Mouse (Mus musculus) forebrain, embryonic 13.5 days (tissue): ENCODE results near the gene Tec. TPM values are rescaled to one million over a fixed set of nuclear protein-coding genes. Genes with fewer than 3 reads are reported as not detected.

Source experiments
- ATAC-seq: fragments of 200-750 bp; cut with Nextera tagmentation; 2 replicates; pipeline ENCODE4 v1.8.0; 2017
- H3K27ac ChIP-seq: fragments of 300-500 bp; sonication (generic); 2 replicates; pipeline ENCODE4 v1.5.1; 2015; ENCODE audit warnings: inconsistent platforms, mild to moderate bottlenecking, moderate library complexity
- H3K27me3 ChIP-seq: fragments of 300-500 bp; sonication (generic); 2 replicates; pipeline ENCODE4 v1.6.1; 2015; ENCODE audit warnings: mild to moderate bottlenecking, inconsistent platforms
- H3K36me3 ChIP-seq: fragments of 300-500 bp; sonication (generic); 2 replicates; pipeline ENCODE4 v1.6.1; 2015; ENCODE audit warnings: mild to moderate bottlenecking, inconsistent platforms; ENCODE audit not compliant: poor library complexity, severe bottlenecking
- H3K4me1 ChIP-seq: fragments of 300-500 bp; sonication (generic); 2 replicates; pipeline ENCODE4 v1.6.1; 2015; ENCODE audit warnings: inconsistent platforms
- H3K4me2 ChIP-seq: fragments of 300-500 bp; sonication (generic); 2 replicates; pipeline ENCODE4 v1.6.1; 2015; ENCODE audit warnings: inconsistent platforms, mild to moderate bottlenecking, moderate library complexity
- H3K4me3 ChIP-seq: fragments of 300-500 bp; sonication (generic); 2 replicates; pipeline ENCODE4 v1.5.1; 2015; ENCODE audit warnings: mild to moderate bottlenecking, inconsistent platforms
- H3K9ac ChIP-seq: fragments of 300-500 bp; sonication (generic); 2 replicates; pipeline ENCODE4 v1.6.1; 2015; ENCODE audit warnings: mild to moderate bottlenecking, inconsistent platforms
- H3K9me3 ChIP-seq: fragments of 300-500 bp; sonication (generic); replicated peaks from 2 replicates; pipeline ENCODE4 v1.6.1; 2016; ENCODE audit warnings: inconsistent platforms
- WGBS: fragments of 180-500 bp; shearing (Covaris S2); methylation state at CpG from one replicate; pipeline ENCODE4 v1.1.7; 2015; 5-methylcytosine and 5-hydroxymethylcytosine counted together
- polyA plus RNA-seq: library from polyadenylated mRNA; unstranded; fragments of >200 nt; fragmentation: Nextera tagmentation; extraction: Ambion mirVana; gene quantifications from 2 replicates; pipeline ENCODE4 v1.2.1, GENCODE M21; 2015

Gene Tec
- polyA plus RNA-seq, 1 experiment from 2014 or later: 3.1 TPM

GRCm38 (mm10) chr5:72758925-72759924, 109.1 kb downstream of the Tec start:
- peaks cover 8% of the 10 kb centered on the region for H3K4me1 ChIP-seq
- no peak overlapping the region for H3K4me3 ChIP-seq
- peak; percentile 61 for ATAC-seq
- H3K9me3 ChIP-seq: no peaks in the 10 kb centered on the region
- no peaks in the 10 kb centered on the region for H3K36me3 ChIP-seq
- no peak overlapping the region for H3K9ac ChIP-seq
- 79% methylated on average over 13 of the region's 13 CpGs for WGBS
- H3K27me3 ChIP-seq: no peaks in the 10 kb centered on the region
- no peak overlapping the region for H3K4me2 ChIP-seq
- H3K27ac ChIP-seq: no peak overlapping the region

GRCm38 (mm10) chr5:72757155-72757773, 111.0 kb downstream of the Tec start:
- H3K9me3 ChIP-seq: no peaks in the 10 kb centered on the region
- no peaks in the 10 kb centered on the region for H3K36me3 ChIP-seq
- H3K4me1 ChIP-seq: peaks cover 8% of the 10 kb centered on the region
- H3K9ac ChIP-seq: no peak overlapping the region
- H3K4me2 ChIP-seq: no peak overlapping the region
- no peak overlapping the region for H3K27ac ChIP-seq
- no peak overlapping the region for H3K4me3 ChIP-seq
- ATAC-seq: peak; percentile 40; the same call in 1 of the 2 replicates
- no peaks in the 10 kb centered on the region for H3K27me3 ChIP-seq
- 63% methylated on average over 18 of the region's 18 CpGs for WGBS

GRCm38 (mm10) chr5:72755941-72756340, 112.3 kb downstream of the Tec start:
- no peaks in the 10 kb centered on the region for H3K36me3 ChIP-seq
- no peaks in the 10 kb centered on the region for H3K27me3 ChIP-seq
- no peak overlapping the region for H3K9ac ChIP-seq
- WGBS: 82% methylated on average over 8 of the region's 8 CpGs
- H3K4me3 ChIP-seq: no peak overlapping the region
- ATAC-seq: peak; percentile 11; the same call in 1 of the 2 replicates
- H3K4me1 ChIP-seq: peaks cover 6% of the 10 kb centered on the region; the same call in 1 of the 2 replicates
- H3K27ac ChIP-seq: no peak overlapping the region
- H3K4me2 ChIP-seq: no peak overlapping the region
- no peaks in the 10 kb centered on the region for H3K9me3 ChIP-seq

DNA sequence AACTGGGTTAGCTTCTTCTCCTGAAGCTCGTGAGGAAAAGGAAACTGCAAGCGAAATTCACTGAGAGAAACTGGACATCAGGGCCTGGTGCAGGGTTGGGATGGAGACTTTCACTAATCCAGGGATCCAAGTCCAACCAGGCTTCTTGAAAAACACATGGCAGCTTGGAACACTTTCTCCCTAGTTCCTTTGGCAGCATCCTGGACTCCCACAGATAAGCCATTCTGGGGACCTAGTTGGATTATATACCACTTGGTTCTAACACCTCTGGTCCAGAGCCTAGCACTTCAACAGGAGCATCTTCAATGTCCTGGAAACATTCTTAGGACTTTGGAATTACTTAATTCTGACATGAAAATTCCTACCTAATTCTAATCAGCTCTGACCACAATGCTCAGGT, 113.2 kb downstream of the Tec start:
- no peak overlapping the region for H3K4me2 ChIP-seq
- WGBS: 85% methylated on average over 2 of the region's 2 CpGs
- H3K4me3 ChIP-seq: no peak overlapping the region
- no peaks in the 10 kb centered on the region for H3K36me3 ChIP-seq
- H3K9ac ChIP-seq: no peak overlapping the region
- peaks cover 6% of the 10 kb centered on the region; the same call in 1 of the 2 replicates for H3K4me1 ChIP-seq
- H3K9me3 ChIP-seq: no peaks in the 10 kb centered on the region
- H3K27me3 ChIP-seq: no peaks in the 10 kb centered on the region
- H3K27ac ChIP-seq: no peak overlapping the region
- ATAC-seq: no peak

DNA sequence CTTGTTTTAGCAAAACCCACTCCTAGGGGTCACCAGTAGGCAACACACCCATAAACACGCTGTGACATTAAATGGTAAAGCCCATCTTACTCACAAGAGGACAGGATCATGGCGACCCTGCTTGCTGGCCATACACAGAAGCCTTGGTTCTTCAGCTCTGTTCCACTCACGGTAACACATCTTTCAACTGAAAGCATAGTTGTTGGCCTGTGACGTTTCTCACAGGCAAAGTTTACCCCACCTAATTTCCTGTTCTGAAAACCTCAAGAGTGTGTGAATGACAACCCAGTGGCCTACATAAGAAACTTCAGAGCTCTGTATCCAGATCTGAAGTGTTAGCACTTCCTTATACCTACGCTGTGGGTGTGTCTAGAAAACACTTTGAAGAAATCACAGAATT, 115.7 kb downstream of the Tec start, which contains the start of gene Txk:
Gene Txk (minus strand): TSS at position 193 of the 400 bp plus-strand sequence.
- H3K4me1 ChIP-seq: peaks cover 6% of the 10 kb centered on the region; the same call in 1 of the 2 replicates
- no peak for ATAC-seq
- no peak within 1 kb of the TSS for H3K4me3 ChIP-seq
- no peak within 1 kb of the TSS for H3K4me2 ChIP-seq
- no peaks in the 10 kb centered on the region for H3K36me3 ChIP-seq
- no peaks in the 10 kb centered on the region for H3K9me3 ChIP-seq
- WGBS: 82% methylated on average over 5 of the region's 5 CpGs
- no peaks in the 10 kb centered on the region for H3K27me3 ChIP-seq
- H3K9ac ChIP-seq: no peak within 1 kb of the TSS
- H3K27ac ChIP-seq: no peak within 1 kb of the TSS

- Histone ChIP-seq H3K9me3 (no peaks in the 10 kb centered on the region), H3K9ac (no peak overlapping the region), H3K27ac (no peak overlapping the region), H3K4me2 (no peak overlapping the region), H3K36me3 (no peaks in the 10 kb centered on the region), H3K4me3 (no peak overlapping the region), H3K4me1 (peaks cover 6% of the 10 kb centered on the region; the same call in 1 of the 2 replicates), H3K27me3 (no peaks in the 10 kb centered on the region)
- WGBS: 81% methylated on average over 7 of the region's 7 CpGs
- 0 out of 2 replicates have a peak, but pooled peaks have one; percentile 24 for ATAC-seq
Observed at GRCm38 (mm10) chr5:72751056-72751758, 117.1 kb downstream of the Tec start.

GRCm38 (mm10) chr5:72750226-72750625, 118.1 kb downstream of the Tec start:
- Histone ChIP-seq H3K27me3 (no peaks in the 10 kb centered on the region), H3K9me3 (no peaks in the 10 kb centered on the region), H3K9ac (no peak overlapping the region), H3K4me3 (no peak overlapping the region), H3K27ac (no peak overlapping the region), H3K4me1 (peaks cover 6% of the 10 kb centered on the region; the same call in 1 of the 2 replicates), H3K36me3 (no peaks in the 10 kb centered on the region), H3K4me2 (no peak overlapping the region)
- WGBS: 84% methylated on average over 5 of the region's 5 CpGs
- no peak for ATAC-seq

- Histone ChIP-seq H3K27me3 (no peaks in the 10 kb centered on the region), H3K4me1 (peaks cover 6% of the 10 kb centered on the region; the same call in 1 of the 2 replicates), H3K9ac (no peak overlapping the region), H3K9me3 (no peaks in the 10 kb centered on the region), H3K4me3 (no peak overlapping the region), H3K36me3 (no peaks in the 10 kb centered on the region), H3K27ac (no peak overlapping the region), H3K4me2 (no peak overlapping the region)
- WGBS: 83% methylated on average over 7 of the region's 7 CpGs
- no peak for ATAC-seq
Observed at GRCm38 (mm10) chr5:72748659-72749265, 119.5 kb downstream of the Tec start.

DNA sequence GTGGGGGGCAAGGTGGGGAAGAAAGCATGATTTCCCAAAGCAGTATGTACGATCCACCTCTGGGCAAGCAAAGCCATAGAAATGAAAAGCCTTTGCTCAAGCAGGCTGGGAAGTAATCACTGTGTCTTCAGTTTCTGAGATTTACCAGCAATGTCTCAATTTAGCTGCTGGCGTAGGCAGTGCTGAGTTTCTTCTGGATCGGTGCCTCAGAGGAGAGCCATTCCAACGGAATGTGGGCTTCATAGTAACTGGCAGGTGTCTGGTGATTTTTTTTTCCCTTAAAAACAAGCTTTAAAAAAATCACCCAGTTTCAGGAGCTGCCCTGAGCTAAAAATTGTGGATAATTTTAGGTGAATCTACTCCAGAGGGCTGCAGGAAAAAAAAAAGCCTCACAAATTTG, 120.9 kb downstream of the Tec start:
- Histone ChIP-seq H3K9ac (no peak overlapping the region), H3K27ac (no peak overlapping the region), H3K4me1 (peaks cover 6% of the 10 kb centered on the region; the same call in 1 of the 2 replicates), H3K9me3 (no peaks in the 10 kb centered on the region), H3K27me3 (no peaks in the 10 kb centered on the region), H3K4me3 (no peak overlapping the region), H3K4me2 (no peak overlapping the region), H3K36me3 (no peaks in the 10 kb centered on the region)
- ATAC-seq: no peak
- WGBS: 89% methylated on average over 4 of the region's 4 CpGs

DNA sequence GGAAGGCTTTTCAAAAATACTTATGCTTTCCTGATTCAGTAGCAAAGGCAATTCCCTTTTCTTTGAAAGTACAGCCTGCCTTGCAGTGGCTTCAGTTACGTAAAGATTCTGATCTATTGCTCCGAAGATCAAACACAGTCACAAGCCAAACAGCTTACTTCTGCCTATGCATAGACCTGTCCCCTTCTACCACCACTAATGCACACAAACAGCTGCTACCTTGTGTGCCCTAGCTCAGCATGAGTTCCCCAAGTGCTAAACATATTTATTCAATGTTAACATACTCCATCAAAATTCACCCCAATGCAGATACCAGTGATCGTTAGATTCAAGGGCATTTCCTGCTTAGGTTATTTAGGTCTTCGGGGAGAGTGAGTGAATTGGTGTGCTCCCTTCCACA, 121.8 kb downstream of the Tec start:
- no peak overlapping the region for H3K9ac ChIP-seq
- no peak overlapping the region for H3K27ac ChIP-seq
- ATAC-seq: no peak
- H3K4me3 ChIP-seq: no peak overlapping the region
- H3K9me3 ChIP-seq: no peaks in the 10 kb centered on the region
- H3K36me3 ChIP-seq: no peaks in the 10 kb centered on the region
- 81% methylated on average over 4 of the region's 4 CpGs for WGBS
- no peaks in the 10 kb centered on the region for H3K27me3 ChIP-seq
- H3K4me2 ChIP-seq: no peak overlapping the region
- H3K4me1 ChIP-seq: peaks cover 5% of the 10 kb centered on the region; the same call in 1 of the 2 replicates

GRCm38 (mm10) chr5:72743103-72743502, 125.2 kb downstream of the Tec start:
- no peak overlapping the region for H3K9ac ChIP-seq
- no peaks in the 10 kb centered on the region for H3K27me3 ChIP-seq
- no peaks in the 10 kb centered on the region for H3K4me1 ChIP-seq
- no peaks in the 10 kb centered on the region for H3K36me3 ChIP-seq
- no peak for ATAC-seq
- no peak overlapping the region for H3K27ac ChIP-seq
- no peaks in the 10 kb centered on the region for H3K9me3 ChIP-seq
- H3K4me2 ChIP-seq: no peak overlapping the region
- WGBS: 92% methylated on average over 6 of the region's 6 CpGs
- no peak overlapping the region for H3K4me3 ChIP-seq
